In genomic region chr4:85102168-85102567, GRCm38 (mm10) we compare ENCODE assay signal across 16 mouse cellular contexts.
"Had no signal": no experiment of that assay in that cellular context is flagged by ENCODE, and none has a peak within 500 bp of the region (broad histone marks: within the 10 kb centered on the region; RNA-seq: fewer than 3 reads in every experiment).

No protein-coding gene starts in this region.

- H3K27me3 ChIP-seq: neural tube, embryonic 13.5 days; neural tube, embryonic 15.5 days; stomach, embryonic 15.5 days had no signal

- H3K9ac ChIP-seq: neural tube, embryonic 13.5 days; neural tube, embryonic 15.5 days; stomach, embryonic 15.5 days had no signal

- H3K4me3 ChIP-seq: neural tube, embryonic 13.5 days; neural tube, embryonic 15.5 days; stomach, embryonic 15.5 days had no signal

- H3K27ac ChIP-seq: neural tube, embryonic 13.5 days; neural tube, embryonic 15.5 days; stomach, embryonic 15.5 days; stomach, postnatal 0 days had no signal

- H3K4me2 ChIP-seq: neural tube, embryonic 13.5 days; neural tube, embryonic 15.5 days; stomach, embryonic 15.5 days had no signal

- H3K9me3 ChIP-seq: neural tube, embryonic 13.5 days; neural tube, embryonic 15.5 days; stomach, embryonic 15.5 days had no signal

- H3K36me3 ChIP-seq: neural tube, embryonic 15.5 days; stomach, embryonic 15.5 days had no signal

- H3K4me1 ChIP-seq: neural tube, embryonic 13.5 days; neural tube, embryonic 15.5 days; stomach, embryonic 15.5 days had no signal

- DNase-seq: retina, postnatal 1 day; right cerebral cortex, adult 18-20 months; right cerebral cortex, postnatal 14 days; right cerebral cortex, postnatal 25 days; right cerebral cortex, postnatal 4 days; spleen, adult 18-20 months; thymus, adult 18-20 months; thymus, adult 2 months; thymus, postnatal 14 days; thymus, postnatal 25 days; thymus, postnatal 36 days; thymus, postnatal 4 days had no signal
